In the genomic region with DNA sequence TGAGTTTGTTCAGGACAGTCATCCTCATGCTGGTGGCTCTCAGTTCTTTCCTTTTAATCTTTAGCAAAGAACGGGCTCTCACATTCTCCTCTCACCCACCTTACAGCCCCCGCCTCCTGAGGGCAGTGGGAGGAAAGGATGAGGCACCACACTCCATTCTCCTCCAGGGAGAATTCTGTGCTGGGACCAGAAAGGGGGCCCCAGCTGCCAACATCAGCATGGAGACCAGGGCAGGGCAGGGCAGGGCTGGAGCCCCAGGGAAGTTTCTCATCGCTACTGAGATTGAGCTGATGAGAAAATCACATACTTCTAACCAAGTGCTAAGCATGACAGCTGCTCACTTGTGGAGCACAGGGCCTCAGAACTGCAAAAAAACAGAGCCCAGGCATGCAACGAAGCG, we compare ENCODE assay signal across 18 mouse cellular contexts. TPM values are rescaled to one million over a fixed set of nuclear protein-coding genes. Genes with fewer than 3 reads are reported as not detected.
A peak's percentile ranks its signal among the peaks of the same experiment; 100 is the strongest.
DNase-seq lines count a peak whose midpoint lies in the region; ATAC-seq lines count a peak whose summit lies in the region.
"Had no signal": no experiment of that assay in that cellular context is flagged by ENCODE, and none has a peak within 500 bp of the region (broad histone marks: within the 10 kb centered on the region; RNA-seq: fewer than 3 reads in every experiment).

No protein-coding gene starts in this region.

- peaks cover 5% of the 10 kb centered on the region; the same call in 1 of the 2 replicates for H3K9me3 ChIP-seq in heart, embryonic 14.5 days (ENCODE audit: control insufficient read depth, low read length)
- H3K9me3 ChIP-seq in heart, embryonic 11.5 days (replicated peaks; ENCODE audit: control insufficient read depth, low read length): no peaks in the 10 kb centered on the region
- peaks cover 5% of the 10 kb centered on the region; the same call in 1 of the 2 replicates for H3K9me3 ChIP-seq in limb, embryonic 12.5 days
- no peaks in the 10 kb centered on the region for H3K9me3 ChIP-seq in limb, embryonic 10.5 days (replicated peaks)
- H3K9me3 ChIP-seq in embryonic facial prominence, embryonic 14.5 days (ENCODE audit: control insufficient read depth, low read length): no peaks in the 10 kb centered on the region
- H3K9me3 ChIP-seq in stomach, embryonic 15.5 days: no peaks in the 10 kb centered on the region
- H3K9me3 ChIP-seq: forebrain, embryonic 15.5 days; G1E; midbrain, embryonic 12.5 days had no signal

- H3K36me3 ChIP-seq in heart, embryonic 14.5 days (ENCODE audit: control insufficient read depth, insufficient read depth, low read length): no peaks in the 10 kb centered on the region
- no peaks in the 10 kb centered on the region for H3K36me3 ChIP-seq in heart, embryonic 11.5 days (ENCODE audit: control insufficient read depth, insufficient read depth, low read length)
- H3K36me3 ChIP-seq in limb, embryonic 12.5 days: no peaks in the 10 kb centered on the region
- no peaks in the 10 kb centered on the region for H3K36me3 ChIP-seq in limb, embryonic 10.5 days
- H3K36me3 ChIP-seq in embryonic facial prominence, embryonic 14.5 days (ENCODE audit: control insufficient read depth, insufficient read depth, low read length): no peaks in the 10 kb centered on the region
- H3K36me3 ChIP-seq in stomach, embryonic 15.5 days: no peaks in the 10 kb centered on the region
- H3K36me3 ChIP-seq: forebrain, embryonic 15.5 days; G1E; midbrain, embryonic 12.5 days had no signal

- H3K9ac ChIP-seq in heart, embryonic 14.5 days (ENCODE audit: low read length): no peak overlapping the region
- no peak overlapping the region for H3K9ac ChIP-seq in heart, embryonic 11.5 days (ENCODE audit: low read depth, low read length)
- no peak overlapping the region for H3K9ac ChIP-seq in limb, embryonic 12.5 days (replicated peaks)
- H3K9ac ChIP-seq in embryonic facial prominence, embryonic 14.5 days (ENCODE audit: low read depth, low read length): no peak overlapping the region
- H3K9ac ChIP-seq in stomach, embryonic 15.5 days: no peak overlapping the region
- H3K9ac ChIP-seq: forebrain, embryonic 15.5 days; midbrain, embryonic 12.5 days had no signal

- no peak for DNase-seq in limb, embryonic 10.5 days (ENCODE audit: low spot score)
- no peak for DNase-seq in embryonic facial prominence, embryonic 14.5 days (ENCODE audit: low spot score)
- no peak for DNase-seq in ovary, adult 18-20 months (ENCODE audit: low spot score)
- DNase-seq: adrenal gland, adult 2 months; cerebellum, adult 11-12 months; kidney, postnatal 36 days; left cerebral cortex, postnatal 4 days; lung, adult 18-20 months had no signal

- H3K4me2 ChIP-seq in heart, embryonic 14.5 days (ENCODE audit: low read length): peak overlapping the region; percentile 68
- H3K4me2 ChIP-seq in heart, embryonic 11.5 days: no peak overlapping the region
- H3K4me2 ChIP-seq in limb, embryonic 12.5 days: peak overlapping the region; percentile 87
- peak overlapping the region; percentile 81 for H3K4me2 ChIP-seq in embryonic facial prominence, embryonic 14.5 days (ENCODE audit: low read depth, low read length)
- H3K4me2 ChIP-seq in stomach, embryonic 15.5 days: peak overlapping the region; percentile 64
- H3K4me2 ChIP-seq: forebrain, embryonic 15.5 days; midbrain, embryonic 12.5 days had no signal

- peaks cover 44% of the 10 kb centered on the region for H3K27me3 ChIP-seq in heart, embryonic 14.5 days (ENCODE audit: control insufficient read depth, insufficient read depth, low read length)
- H3K27me3 ChIP-seq in heart, embryonic 11.5 days (ENCODE audit: control insufficient read depth, insufficient read depth, low read length): peaks cover 40% of the 10 kb centered on the region
- H3K27me3 ChIP-seq in limb, embryonic 12.5 days: peaks cover 48% of the 10 kb centered on the region
- H3K27me3 ChIP-seq in limb, embryonic 10.5 days (ENCODE audit: low read depth, poor library complexity, severe bottlenecking): peaks cover 57% of the 10 kb centered on the region
- H3K27me3 ChIP-seq in embryonic facial prominence, embryonic 14.5 days (replicated peaks; ENCODE audit: control insufficient read depth, insufficient read depth, low read length): peaks cover 4% of the 10 kb centered on the region; the same call in 1 of the 2 replicates
- H3K27me3 ChIP-seq in stomach, embryonic 15.5 days (replicated peaks): peaks cover 25% of the 10 kb centered on the region

- H3K4me3 ChIP-seq in heart, embryonic 14.5 days (ENCODE audit: control insufficient read depth in 1 of 2, insufficient read depth in 1 of 2, low read depth in 1 of 2, low read length in 2 of 2): no peak overlapping the region
- H3K4me3 ChIP-seq in heart, embryonic 11.5 days (ENCODE audit: low read depth, low read length): no peak overlapping the region
- H3K4me3 ChIP-seq in limb, embryonic 12.5 days (replicated peaks): no peak overlapping the region
- H3K4me3 ChIP-seq in limb, embryonic 10.5 days: no peak overlapping the region
- H3K4me3 ChIP-seq in embryonic facial prominence, embryonic 14.5 days (ENCODE audit: low read depth, low read length): peak overlapping the region; percentile 56
- H3K4me3 ChIP-seq in stomach, embryonic 15.5 days (replicated peaks): peak overlapping the region; percentile 45; the same call in 1 of the 2 replicates
- H3K4me3 ChIP-seq: erythroblast, embryonic 14.5 days; forebrain, embryonic 15.5 days; midbrain, embryonic 12.5 days had no signal

- peaks cover 2 to 5% of the 10 kb centered on the region in 2 experiments; a peak in 3 of 4 replicates for H3K4me1 ChIP-seq in heart, embryonic 14.5 days (ENCODE audit: control insufficient read depth in 2 of 2, insufficient read depth in 2 of 2, low read length in 2 of 2)
- peaks cover 5% of the 10 kb centered on the region for H3K4me1 ChIP-seq in heart, embryonic 11.5 days (ENCODE audit: control insufficient read depth, insufficient read depth, low read length)
- H3K4me1 ChIP-seq in limb, embryonic 12.5 days (replicated peaks): peaks cover 28% of the 10 kb centered on the region
- H3K4me1 ChIP-seq in limb, embryonic 10.5 days: peaks cover 21% of the 10 kb centered on the region
- H3K4me1 ChIP-seq in embryonic facial prominence, embryonic 14.5 days (ENCODE audit: control insufficient read depth, insufficient read depth, low read length): peaks cover 6% of the 10 kb centered on the region; the same call in 1 of the 2 replicates
- peaks cover 6% of the 10 kb centered on the region; the same call in 1 of the 2 replicates for H3K4me1 ChIP-seq in stomach, embryonic 15.5 days

- 44% methylated on average over 5 of the region's 5 CpGs for WGBS in heart, embryonic 14.5 days
- 54% methylated on average over 5 of the region's 5 CpGs for WGBS in heart, embryonic 11.5 days (ENCODE audit: insufficient replicate concordance)
- WGBS in limb, embryonic 12.5 days: 46% methylated on average over 5 of the region's 5 CpGs
- WGBS in limb, embryonic 10.5 days: 64% methylated on average over 5 of the region's 5 CpGs
- 32% methylated on average over 5 of the region's 5 CpGs for WGBS in embryonic facial prominence, embryonic 14.5 days
- 46% methylated on average over 5 of the region's 5 CpGs for WGBS in stomach, embryonic 15.5 days

- no peak for ATAC-seq in heart, embryonic 14.5 days (ENCODE audit: insufficient number of reproducible peaks, insufficient read depth, low FRiP score, low read depth)
- ATAC-seq in heart, embryonic 11.5 days (replicated peaks; ENCODE audit: insufficient number of reproducible peaks, low FRiP score, low TSS enrichment): no peak
- no peak for ATAC-seq in limb, embryonic 12.5 days (ENCODE audit: insufficient number of reproducible peaks, insufficient read depth, low FRiP score, low TSS enrichment, low read depth)
- ATAC-seq in embryonic facial prominence, embryonic 14.5 days (ENCODE audit: low read depth): no peak
- no peak for ATAC-seq in stomach, embryonic 15.5 days (ENCODE audit: insufficient read depth, low FRiP score, low read depth)
- ATAC-seq: forebrain, embryonic 15.5 days; hindbrain, postnatal 0 days had no signal

- no peak overlapping the region for H3K27ac ChIP-seq in heart, embryonic 14.5 days (replicated peaks in 1 of 2; ENCODE audit: control insufficient read depth in 1 of 2, insufficient read depth in 1 of 2, low read depth in 2 of 2, low read length in 2 of 2)
- H3K27ac ChIP-seq in heart, embryonic 11.5 days (ENCODE audit: low read depth, low read length): no peak overlapping the region
- H3K27ac ChIP-seq in limb, embryonic 12.5 days: no peak overlapping the region
- H3K27ac ChIP-seq in limb, embryonic 10.5 days: no peak overlapping the region
- H3K27ac ChIP-seq in embryonic facial prominence, embryonic 14.5 days (replicated peaks; ENCODE audit: low read depth, low read length): no peak overlapping the region
- no peak overlapping the region for H3K27ac ChIP-seq in stomach, embryonic 15.5 days
- H3K27ac ChIP-seq: forebrain, embryonic 15.5 days; hindbrain, postnatal 0 days; macrophage; midbrain, embryonic 12.5 days had no signal

RNA-seq across cellular contexts. Expression of a gene that starts 2.1 kb away (rescaled TPM):
- 3.0 and 4.4 TPM in 2 replicates for polyA plus RNA-seq in heart, embryonic 14.5 days (2014; fragmentation: Nextera tagmentation; extraction: Ambion mirVana)
- 0.63 TPM in 1 of 2 replicates, not detected in the other for polyA plus RNA-seq in heart, embryonic 11.5 days (2014; fragmentation: Nextera tagmentation; extraction: Ambion mirVana)
- polyA plus RNA-seq in limb, embryonic 12.5 days (2016; fragmentation: Nextera tagmentation; extraction: Ambion mirVana): 6.3 and 7.2 TPM in 2 replicates
- polyA plus RNA-seq in limb, embryonic 10.5 days (2016; fragmentation: Nextera tagmentation; extraction: Ambion mirVana): 0.87 and 2.7 TPM in 2 replicates
- polyA plus RNA-seq in embryonic facial prominence, embryonic 14.5 days (2014; fragmentation: Nextera tagmentation; extraction: Ambion mirVana): 7.0 and 8.9 TPM in 2 replicates
- polyA plus RNA-seq in stomach, embryonic 15.5 days (2015; fragmentation: Nextera tagmentation; extraction: Ambion mirVana): 4.4 and 4.8 TPM in 2 replicates
- polyA plus RNA-seq: erythroblast, embryonic 14.5 days; G1E; macrophage had no signal

Comparison
In these comparisons a context has a peak if more than half of its experiments do, and no peak if none do; other contexts are left out.
1. H3K4me3 ChIP-seq: peak in embryonic facial prominence, embryonic 14.5 days (single experiment) and stomach, embryonic 15.5 days (single experiment); none in heart, embryonic 14.5 days (0 of 2), heart, embryonic 11.5 days (single experiment), limb, embryonic 12.5 days (single experiment) and limb, embryonic 10.5 days (single experiment).